Mouse (Mus musculus): Measurements from ENCODE around the gene Bcam.

Gene Bcam

DNA sequence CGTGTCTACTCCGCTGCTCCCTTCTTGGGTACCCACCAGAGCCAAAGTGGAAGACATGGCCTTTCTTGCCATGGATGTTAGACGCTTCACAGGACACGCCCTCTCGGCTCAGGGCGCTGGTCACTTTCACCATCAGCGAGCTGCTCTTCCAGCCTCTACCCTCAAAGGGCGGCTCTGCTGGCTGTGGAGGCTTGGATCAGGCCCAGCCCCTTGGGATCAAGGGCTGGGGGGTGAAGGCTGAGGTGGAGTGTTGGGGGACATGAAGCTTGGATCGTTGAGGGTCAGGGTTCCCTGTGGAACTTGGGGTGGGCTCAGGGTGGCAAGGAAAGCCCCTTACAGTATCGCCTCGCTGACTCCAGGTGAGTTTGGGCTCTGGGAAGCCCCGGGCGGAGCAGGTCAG, 12.2 kb downstream of the Bcam start:
- in situ Hi-C loops (cut with MboI; ENCODE audit: unreplicated experiment in 2 of 2): no loop called here

DNA sequence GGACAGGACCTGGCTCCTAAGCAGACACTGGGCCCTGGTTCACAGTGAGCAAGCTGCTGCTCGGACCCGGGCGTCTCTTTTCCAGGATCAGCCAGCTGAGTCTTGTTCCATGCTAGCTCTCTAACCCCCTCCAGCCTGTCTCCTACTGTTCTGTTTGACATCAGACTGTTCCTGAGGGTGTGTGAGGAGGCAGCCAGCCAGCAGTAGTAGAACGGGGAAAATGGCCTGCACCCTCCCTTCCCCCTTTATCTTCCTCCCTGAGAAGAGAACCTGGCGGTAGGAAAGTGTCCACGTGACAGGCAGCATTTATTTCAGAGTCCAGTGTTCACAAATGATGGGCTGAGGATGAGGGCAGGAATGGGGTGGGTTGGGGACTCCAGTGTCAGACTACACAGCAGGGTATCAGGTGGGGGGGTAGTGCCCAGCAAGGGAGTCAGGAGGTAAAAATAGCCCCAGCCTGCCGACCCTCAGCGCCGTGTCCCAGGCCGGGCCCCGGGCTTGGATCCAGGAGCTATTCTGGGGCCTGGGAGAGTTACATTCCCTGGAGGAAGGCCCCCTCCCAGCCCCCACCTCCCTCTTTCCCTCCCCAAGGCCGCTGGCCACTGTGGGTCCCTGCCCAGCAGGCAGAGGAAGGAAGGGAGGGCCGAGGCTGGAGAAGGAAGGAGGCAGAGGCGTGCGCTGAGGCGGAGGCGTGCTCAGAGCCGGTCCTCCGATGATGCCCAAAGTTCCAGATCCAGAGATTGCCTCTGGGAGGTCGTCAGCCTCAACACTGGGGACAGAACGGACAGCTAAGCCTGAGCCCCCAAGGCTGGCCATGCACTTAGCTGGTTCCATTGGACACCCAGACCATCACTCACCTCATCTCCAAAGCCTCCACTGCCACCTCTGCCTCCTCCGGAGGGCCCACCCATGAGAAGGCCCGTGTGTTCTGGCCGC, 14.7 kb downstream of the Bcam start:
- in situ Hi-C loops (cut with MboI; ENCODE audit: unreplicated experiment in 2 of 2): no loop called here

DNA sequence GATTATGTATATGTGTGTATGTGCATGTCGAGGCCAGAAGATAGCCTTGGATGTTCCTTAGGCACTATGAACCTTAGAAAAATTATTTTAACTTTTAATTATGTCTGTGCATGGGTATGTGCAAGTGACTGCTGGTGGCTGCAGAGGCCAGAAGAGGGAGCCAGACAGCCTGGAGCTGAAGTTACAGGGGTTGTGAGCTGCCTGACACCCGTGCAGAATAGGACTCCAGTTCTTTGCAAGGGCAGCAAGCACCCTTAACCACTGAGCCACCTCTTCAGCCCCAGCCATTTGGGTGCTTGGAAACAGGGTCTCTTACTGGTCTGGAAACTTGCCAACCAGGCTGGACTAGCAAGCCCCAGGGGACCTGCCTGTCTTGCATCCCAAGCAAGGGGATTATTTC, 15.8 kb downstream of the Bcam start:
- in situ Hi-C loops (cut with MboI; ENCODE audit: unreplicated experiment in 2 of 2): no loop called here

DNA sequence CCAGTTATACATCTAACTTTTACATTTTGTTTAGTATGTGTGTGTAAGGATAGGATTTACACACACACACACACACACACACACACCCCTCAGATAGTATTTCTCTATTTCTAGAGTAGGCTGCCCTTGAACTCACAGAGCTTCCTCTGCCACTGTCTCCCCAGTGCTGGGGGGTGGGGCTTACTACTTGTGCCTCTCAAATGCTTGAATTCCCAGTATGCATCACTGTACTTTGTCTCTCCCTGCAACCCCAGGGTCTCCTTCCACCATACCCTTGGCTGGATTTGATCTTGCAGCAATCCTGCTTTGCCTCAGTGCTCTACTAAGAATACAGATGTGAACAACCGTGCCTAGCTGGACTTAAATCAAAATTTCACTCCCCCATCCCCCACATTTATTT, 16.8 kb downstream of the Bcam start:
- in situ Hi-C loops (cut with MboI; ENCODE audit: unreplicated experiment in 2 of 2): no loop called here

DNA sequence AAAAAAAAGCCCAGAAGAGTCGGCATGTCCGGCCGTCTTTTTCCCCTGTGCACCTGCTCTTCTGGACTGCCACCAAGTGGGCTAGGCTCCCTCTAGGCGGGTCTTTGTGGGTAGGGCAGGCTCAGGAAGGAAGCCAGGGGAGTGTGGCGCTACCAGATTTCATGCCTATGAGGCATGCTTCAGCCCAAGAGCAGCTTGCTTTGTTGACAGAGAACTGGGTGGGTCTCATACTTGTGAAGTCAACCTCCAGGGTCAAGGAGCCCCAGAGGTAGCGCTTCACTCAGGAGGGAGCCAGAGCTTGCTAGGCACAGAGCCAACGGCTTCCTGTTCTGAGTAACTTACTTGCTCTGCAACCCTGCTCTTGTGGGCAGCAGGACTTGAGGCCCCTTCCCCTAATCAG, 17.2 kb downstream of the Bcam start:
- in situ Hi-C loops (cut with MboI; ENCODE audit: unreplicated experiment in 2 of 2): no loop called here

DNA sequence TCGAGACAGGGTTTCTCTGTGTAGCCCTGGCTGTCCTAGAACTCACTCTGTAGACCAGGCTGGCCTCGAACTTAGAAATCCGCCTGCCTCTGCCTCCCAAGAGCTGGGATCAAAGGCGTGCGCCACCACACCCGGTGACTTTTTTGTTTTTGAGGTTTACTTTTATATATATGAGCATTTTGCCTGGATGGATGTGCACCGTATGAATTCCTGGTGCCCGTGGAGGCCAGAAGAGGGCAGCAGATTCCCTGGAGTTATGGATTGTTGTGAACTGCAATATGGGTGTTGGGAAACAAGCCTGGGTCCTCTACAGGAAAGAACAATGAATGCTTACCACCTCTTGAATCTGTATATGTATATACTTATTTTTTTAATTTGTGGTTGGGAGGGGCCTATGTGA, 18.2 kb downstream of the Bcam start:
- in situ Hi-C loops (cut with MboI; ENCODE audit: unreplicated experiment in 2 of 2): no loop called here

DNA sequence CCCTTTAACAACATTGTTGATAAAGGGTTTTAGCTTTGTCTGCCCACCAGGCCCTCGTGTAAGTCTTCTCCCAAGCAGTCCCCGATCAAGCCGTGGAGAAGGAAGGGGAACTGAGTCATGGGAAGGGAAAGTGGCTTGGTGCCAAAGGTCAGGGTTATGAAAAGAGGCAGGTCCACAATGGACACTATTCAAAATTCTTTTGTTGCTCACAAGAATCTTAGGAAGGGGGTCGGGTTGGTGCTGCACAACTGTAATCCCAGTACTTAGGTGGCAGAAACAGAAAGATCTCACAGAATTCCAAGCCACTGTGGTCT, 19.8 kb downstream of the Bcam start:
- in situ Hi-C loops (cut with MboI; ENCODE audit: unreplicated experiment in 2 of 2): no loop called here

DNA sequence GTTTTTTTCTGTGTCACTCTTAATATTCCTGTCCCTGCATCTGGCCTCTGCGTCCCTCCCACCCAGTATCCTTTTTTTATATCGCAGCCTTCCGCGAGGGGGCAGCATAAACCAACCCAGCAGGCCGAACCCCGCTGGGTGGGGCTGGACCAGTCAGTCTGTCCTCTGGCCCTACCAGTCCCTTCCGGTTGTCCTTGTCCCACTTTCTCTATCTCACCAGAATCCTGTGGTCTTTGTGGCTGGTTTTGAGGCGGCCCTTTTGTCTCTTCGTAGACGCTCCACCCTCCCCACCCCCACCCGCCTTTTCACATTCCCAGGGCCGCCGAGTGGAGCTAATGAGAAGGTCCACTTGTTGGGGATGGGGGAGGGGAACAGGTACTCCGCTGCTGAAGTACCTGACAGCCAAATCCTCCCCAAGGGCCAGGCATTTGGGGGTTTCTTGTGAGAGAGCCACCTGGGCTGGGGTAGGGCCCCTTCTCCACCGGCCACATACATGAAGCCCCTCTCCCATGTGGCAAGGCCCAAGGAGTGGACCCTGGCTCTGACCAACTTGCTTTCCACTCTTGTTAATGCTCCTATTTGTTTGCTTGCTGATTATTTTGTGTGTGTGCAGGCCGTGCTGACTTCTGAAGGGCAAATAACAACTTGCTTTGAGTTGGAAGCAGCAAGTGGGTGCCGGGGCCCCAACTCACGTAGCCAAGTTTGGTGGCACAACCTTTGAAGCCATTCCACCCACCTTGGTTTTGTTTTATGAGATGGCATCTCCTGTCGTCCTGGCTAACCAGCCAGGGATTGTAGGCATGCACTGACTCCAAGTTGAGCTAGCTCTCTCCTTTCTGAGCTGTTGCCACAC, 20.4 kb downstream of the Bcam start, which contains the start of gene Nectin2:
Nectin2 (minus strand) TSS at position 267 of the 853 bp plus-strand sequence.
- in situ Hi-C loops (cut with MboI; ENCODE audit: unreplicated experiment in 2 of 2): no loop called here

DNA sequence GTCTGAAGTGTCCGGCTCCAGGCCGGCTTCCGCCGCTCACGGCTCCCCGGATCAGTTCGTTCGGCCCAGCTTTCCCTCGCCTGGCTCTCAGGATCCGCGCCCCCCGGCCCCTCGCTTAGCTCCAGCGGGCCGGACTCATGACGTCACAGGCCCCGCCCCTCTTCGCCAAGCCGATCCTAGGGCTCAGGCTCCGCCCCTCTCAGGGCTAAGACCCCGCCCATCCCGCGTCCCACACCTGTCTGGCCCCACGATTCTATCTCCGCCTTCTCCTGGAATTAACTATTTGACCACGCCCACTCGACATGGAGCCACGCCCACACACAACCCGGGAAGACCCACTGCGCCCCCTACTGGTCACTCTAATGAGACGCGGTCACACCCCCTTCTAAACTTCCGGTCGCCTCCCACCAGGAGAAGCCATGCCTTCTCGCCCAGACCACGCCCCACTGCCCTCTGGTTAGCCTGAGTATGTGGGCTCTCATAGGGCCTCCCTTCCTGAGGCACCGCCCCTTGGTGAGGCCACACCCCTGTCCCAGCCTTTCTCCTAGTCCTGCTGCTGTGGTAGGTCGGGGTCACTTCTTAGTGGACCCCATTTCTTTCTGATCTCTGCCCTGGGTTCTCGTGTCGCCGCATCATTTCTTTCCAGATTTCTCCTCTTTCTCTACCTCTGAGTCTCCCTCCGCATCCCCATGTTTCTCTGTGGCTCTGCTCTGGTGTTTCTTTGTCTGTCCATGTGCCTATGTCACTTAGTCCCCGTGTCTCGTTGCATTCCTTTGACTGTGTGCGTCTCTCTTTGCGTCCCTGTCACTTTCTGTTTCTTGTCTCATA, 21.2 kb downstream of the Bcam start:
- in situ Hi-C loops (cut with MboI; ENCODE audit: unreplicated experiment in 2 of 2): no loop called here

DNA sequence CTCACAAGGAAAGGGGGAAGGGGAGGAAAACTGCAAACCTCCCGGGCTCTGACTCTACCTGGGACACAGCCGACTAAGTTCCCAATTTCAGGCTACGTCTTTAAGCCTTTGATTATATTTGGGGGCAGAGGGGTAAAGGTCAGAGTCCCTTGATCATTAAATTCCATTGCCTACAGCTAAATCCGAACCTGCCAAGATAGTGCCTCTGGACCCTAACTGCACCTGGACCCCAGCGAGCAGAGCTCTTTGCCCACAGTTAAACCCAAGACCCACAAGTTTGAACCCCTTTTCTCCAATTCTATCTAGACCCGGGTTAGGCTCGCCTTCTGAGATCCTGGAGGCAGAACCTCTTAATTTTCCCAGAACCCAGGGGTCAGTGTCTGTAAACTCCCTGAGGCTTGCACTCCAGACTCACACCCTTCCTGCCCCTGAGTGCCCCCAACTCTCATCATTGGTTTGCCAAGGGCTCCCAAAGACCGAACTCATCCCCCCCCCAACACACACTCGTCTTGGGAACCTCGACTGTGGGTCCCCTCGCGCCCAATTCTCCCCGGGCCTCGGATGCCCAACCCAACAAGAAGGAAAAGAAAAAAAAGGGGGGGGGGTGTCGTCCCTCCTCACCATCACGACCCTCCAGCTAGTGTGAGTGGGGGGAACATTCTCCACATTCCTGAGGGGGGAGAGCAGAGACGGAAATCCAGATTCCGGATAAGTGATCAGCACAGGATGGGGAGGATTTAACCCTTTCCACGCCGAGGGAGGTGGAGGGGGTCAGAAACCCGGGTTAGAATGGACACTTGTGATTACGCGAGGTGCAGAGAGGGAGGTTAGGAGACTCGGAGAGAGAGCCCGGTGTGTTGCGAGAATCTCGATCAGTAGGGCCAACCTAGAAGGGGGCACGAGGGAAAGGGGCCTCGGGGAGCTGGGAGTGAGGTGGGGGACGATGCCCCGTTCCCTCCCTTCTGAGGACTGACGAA, 22.3 kb downstream of the Bcam start:
- in situ Hi-C loops (cut with MboI; ENCODE audit: unreplicated experiment in 2 of 2): no loop called here

DNA sequence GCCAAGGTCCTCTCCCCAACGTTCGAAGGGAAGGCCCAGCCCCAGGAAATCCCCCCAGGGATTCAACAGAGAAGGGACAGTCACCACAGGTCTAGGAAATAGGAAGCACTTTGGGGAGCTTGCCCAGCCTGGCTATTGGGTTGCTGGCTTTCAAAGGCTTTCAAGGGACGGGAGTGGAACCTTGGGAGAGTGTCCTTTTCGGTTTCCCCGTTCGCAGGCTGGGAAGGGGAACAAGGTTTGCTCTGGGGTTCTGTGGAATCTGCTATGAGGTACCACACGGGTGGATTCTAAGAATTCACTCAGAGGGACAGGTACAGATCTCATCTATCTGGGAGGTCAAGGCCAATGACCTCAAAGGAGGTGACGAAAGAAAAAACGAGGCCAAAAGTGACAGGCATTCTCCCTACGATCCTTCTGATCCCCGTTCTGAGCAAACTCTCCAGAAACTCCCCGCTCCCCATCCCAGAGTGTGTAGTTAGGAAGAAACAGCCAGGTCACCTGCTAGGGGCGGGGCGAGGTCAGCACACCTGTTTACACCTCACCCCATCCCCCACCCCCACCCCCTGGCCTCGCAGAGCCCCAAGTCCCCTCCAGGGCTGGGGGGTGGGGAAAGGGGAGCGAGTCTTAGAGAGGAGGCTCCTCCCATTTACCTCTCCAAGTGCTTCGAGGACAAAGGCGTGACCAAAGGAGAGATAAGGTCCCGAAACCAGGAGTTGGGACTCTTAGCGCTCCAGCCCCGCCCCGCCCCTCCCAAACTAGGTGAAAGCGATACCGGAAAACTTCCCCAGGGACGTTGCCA, 23.2 kb downstream of the Bcam start:
- in situ Hi-C loops (cut with MboI; ENCODE audit: unreplicated experiment in 2 of 2): no loop called here

DNA sequence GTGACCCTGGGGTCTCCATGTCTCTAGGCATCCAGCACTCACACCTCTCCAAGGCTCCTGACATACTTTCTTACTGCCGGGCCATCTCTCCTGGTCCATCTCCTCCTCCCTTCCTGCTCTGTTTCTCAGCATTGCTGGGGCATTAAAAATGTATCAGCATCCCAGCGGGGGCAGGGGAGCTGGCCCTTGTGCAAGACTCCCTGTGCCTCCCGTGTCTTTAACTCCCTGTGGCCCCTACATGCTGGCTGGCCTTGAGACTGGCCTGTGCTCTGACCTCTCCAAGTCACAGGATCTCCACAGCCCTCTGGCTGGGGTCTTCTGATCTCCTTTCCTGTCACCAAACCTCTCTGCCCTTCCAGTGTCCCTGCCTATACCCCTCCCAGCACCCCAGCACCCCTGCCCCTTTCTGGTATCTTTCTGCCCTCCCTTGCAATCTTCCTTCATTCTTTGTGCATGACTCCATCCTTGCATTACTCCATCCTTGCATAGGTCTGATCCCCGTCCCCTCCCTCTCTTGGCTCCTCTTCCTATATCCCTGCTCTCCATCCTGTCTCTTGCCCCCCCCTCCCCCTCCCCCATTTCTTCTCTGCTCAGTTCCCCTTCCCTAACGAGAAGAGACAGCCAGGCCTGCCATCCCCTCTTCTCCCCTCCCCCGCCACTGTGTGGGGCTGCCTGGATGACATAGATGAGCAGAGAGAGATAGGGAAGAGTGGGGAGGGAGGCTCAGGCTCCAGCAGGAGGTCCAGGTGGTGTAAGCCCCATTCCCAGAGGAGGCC, 24.2 kb downstream of the Bcam start:
- in situ Hi-C loops (cut with MboI; ENCODE audit: unreplicated experiment in 2 of 2): no loop called here

DNA sequence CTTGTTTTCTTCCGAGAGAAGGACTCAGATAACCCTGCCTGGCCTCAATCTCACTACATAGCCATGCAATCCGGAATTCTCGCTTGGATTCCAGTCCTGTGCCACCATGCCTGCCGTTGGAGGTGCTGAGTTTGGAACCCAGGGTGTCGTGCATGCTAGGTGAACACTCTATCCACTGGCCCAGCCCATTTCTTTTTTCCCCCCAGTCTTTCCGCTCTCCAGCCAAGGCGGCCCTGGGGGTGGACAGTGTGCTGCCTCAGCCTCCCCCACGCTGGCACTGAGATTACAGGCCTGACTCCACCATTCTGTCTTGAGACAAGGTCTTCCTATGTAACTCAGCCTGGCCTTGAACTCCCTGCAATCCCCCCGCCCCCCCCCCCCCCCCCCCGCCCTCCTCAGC, 24.8 kb downstream of the Bcam start:
- in situ Hi-C loops (cut with MboI; ENCODE audit: unreplicated experiment in 2 of 2): no loop called here

DNA sequence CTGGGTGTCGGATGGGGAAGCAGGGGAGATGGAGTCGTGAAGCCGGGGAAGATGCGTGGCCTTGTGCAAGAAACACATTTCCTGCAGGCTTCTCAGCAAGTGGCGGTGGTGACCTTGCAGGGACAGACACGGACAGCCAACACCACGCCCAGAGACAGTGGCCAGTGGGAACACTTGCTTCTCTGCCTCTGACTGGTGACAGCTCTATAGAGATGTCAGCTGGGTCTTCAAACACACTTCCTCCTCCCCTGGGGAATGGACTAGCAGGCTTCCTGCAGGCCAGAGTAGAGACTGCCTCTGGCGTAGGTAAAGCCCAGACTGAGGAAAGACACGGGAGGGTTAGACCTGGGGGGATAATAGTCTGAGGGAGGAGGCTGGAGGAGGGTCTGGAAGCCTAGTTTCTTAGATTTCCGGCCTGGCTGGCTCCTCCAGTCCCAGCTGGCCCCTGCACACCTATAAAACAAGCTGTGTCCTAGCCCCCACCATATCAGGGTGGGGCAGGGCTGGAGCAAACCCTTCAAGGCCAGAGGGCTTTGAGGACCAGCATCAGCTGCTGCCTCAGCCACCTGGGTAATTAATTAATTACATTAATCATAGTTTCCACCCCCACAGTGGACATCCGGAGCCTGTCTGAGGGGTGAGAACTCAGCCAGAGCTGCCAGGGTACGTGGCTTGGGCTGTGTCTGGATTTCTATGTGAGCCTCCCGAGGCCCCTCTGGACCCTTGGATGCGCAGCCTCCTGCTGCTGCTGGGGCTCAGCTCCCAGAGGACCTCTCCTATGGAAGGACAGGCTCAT, 26.0 kb downstream of the Bcam start:
- in situ Hi-C loops (cut with MboI; ENCODE audit: unreplicated experiment in 2 of 2): no loop called here

DNA sequence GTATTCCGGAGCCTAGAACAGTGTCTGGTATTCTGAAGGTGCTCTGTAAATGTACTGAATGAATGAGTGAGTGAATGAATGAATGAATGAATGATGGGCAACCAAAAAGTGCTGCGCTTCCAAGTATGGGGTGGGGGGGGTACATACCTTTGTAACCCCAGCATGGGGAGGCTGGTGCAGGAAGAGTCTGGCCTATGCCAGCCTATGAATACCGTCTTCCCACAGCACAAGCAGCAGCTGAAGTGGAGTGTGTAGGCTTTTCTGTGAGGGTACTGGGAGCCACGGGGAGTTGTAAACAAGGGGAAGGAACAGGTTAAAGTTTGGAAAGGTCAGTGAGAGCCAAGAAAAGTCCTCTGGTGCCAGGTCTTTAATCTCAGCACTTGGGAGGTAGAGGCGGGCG, 27.0 kb downstream of the Bcam start:
- in situ Hi-C loops (cut with MboI; ENCODE audit: unreplicated experiment in 2 of 2): no loop called here

DNA sequence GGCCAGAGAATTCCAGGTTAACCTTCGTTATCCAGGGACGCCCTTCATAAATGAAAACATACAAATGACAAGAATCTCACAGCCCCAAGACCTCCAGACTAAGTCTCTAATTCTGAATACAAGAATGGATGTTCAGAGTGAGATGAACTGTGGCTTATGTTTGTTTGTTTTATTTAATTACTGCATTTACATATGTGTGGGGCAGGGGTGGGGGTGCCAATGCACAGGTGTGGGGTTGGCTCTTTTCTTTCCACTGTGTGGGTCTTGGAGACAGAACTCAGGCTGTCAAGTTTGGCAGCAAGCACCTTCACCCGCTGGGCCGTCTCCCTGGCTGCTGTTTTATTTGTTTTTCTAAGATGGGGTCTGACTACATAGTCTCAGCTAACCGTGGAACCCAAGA, 28.3 kb downstream of the Bcam start:
- in situ Hi-C loops (cut with MboI; ENCODE audit: unreplicated experiment in 2 of 2): no loop called here

DNA sequence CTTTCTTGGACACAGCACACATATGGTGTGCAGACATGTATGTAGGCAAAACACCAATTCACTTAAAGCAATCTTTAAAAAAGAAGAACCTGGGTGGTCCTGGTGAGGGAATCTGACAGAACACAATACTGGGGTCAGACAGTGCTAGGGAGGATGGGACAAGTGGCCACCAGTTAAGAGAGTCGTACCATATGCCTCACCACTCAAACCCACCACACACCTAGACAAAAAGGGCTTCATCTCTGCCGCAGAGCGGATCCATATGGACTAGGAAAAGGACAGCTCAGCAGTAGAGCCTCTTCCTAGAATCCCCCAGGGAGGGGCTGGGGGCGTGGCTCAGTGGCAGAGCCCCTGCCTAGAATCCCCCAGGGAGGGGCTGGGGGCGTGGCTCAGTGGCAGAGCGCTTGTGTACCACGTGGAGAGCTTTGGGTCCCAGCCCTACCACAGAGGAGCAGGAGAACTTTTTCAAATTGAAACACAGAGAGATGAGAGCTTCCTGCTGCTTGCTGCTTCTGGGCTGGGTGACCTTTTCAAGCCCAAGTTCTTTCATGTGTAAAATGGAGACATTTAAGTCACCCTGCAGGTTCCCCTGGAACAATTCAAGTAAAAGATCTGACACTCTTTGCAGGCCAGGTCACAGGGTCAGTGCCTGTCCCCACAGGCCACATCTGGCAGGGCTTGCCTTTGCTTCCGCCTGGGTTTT, 29.3 kb downstream of the Bcam start:
- in situ Hi-C loops (cut with MboI; ENCODE audit: unreplicated experiment in 2 of 2): no loop called here
